Mouse (Mus musculus) hindbrain, postnatal 0 days (tissue): ENCODE measurements around the gene Galnt4. TPM values are rescaled to one million over a fixed set of nuclear protein-coding genes. Genes with fewer than 3 reads are reported as not detected.

Source experiments
- ATAC-seq: fragments of 200-750 bp; cut with Nextera tagmentation; 2 replicates; pipeline ENCODE4 v1.8.0; 2017; ENCODE audit warnings: mild to moderate bottlenecking, moderate TSS enrichment, moderate library complexity
- DNase-seq: peaks from one replicate; pipeline ENCODE4 v3.0.0-alpha.2; 2015; ENCODE audit warnings: low spot score
- H3K27ac ChIP-seq: fragments of 300-500 bp; sonication (generic); 2 replicates; pipeline ENCODE4 v1.5.1; 2014; ENCODE audit warnings: mild to moderate bottlenecking
- H3K27me3 ChIP-seq: fragments of 300-500 bp; sonication (generic); 2 replicates; pipeline ENCODE4 v1.6.1; 2014; ENCODE audit warnings: low read length, mixed read lengths; ENCODE audit not compliant: insufficient read depth
- H3K36me3 ChIP-seq: fragments of 300-500 bp; sonication (generic); 2 replicates; pipeline ENCODE4 v1.6.1; 2014; ENCODE audit warnings: low read length, mixed read lengths; ENCODE audit not compliant: insufficient read depth
- H3K4me1 ChIP-seq: fragments of 300-500 bp; sonication (generic); 2 replicates; pipeline ENCODE4 v1.6.1; 2014; ENCODE audit warnings: antibody characterized with exemption, low read length, mixed read lengths; ENCODE audit not compliant: insufficient read depth
- H3K4me2 ChIP-seq: fragments of 300-500 bp; sonication (generic); 2 replicates; pipeline ENCODE4 v1.6.1; 2014; ENCODE audit warnings: low read depth, mild to moderate bottlenecking, low read length, moderate library complexity, mixed read lengths
- H3K4me3 ChIP-seq: fragments of 300-500 bp; sonication (generic); 2 replicates; pipeline ENCODE4 v1.5.1; 2014; ENCODE audit warnings: low read length
- H3K9ac ChIP-seq: fragments of 300-500 bp; sonication (generic); replicated peaks from 2 replicates; pipeline ENCODE4 v1.6.1; 2014; ENCODE audit warnings: mild to moderate bottlenecking, low read length, moderate library complexity, mixed read lengths
- H3K9me3 ChIP-seq: fragments of 300-500 bp; sonication (generic); 2 replicates; pipeline ENCODE4 v1.6.1; 2016; ENCODE audit warnings: low read length, mixed read lengths
- CTCF ChIP-seq: IDR thresholded peaks from 2 replicates; pipeline ENCODE4 v1.5.1; 2016; ENCODE audit warnings: antibody characterized with exemption, control low read depth, low read depth
- WGBS: fragments of 180-500 bp; shearing (Covaris S2); extraction: QIAGEN DNeasy Blood & Tissue Kit; methylation state at CpG from one replicate; pipeline ENCODE4 v1.1.7; 2014; 5-methylcytosine and 5-hydroxymethylcytosine counted together
- polyA plus RNA-seq: library from polyadenylated mRNA; unstranded; fragments of >200 nt; fragmentation: Nextera tagmentation; extraction: Ambion mirVana; gene quantifications from 2 replicates; pipeline ENCODE4 v1.2.1, GENCODE M21; 2015
- total RNA-seq: library from RNA; depleted of rRNA; stranded (reverse); fragments of >200 nt; gene quantifications from 2 replicates; pipeline ENCODE4 v1.2.3, GENCODE M21; 2014

The Galnt4 gene
- total and polyA plus RNA-seq, 2 experiments from 2014 or later: 3.3 to 5.1 TPM

- no peaks in the 10 kb centered on the region for H3K9me3 ChIP-seq
- no peak overlapping the region for H3K27ac ChIP-seq
- H3K4me2 ChIP-seq: no peak overlapping the region
- H3K27me3 ChIP-seq: no peaks in the 10 kb centered on the region
- WGBS: 91% methylated on average over 8 of the region's 8 CpGs
- no peak for DNase-seq
- H3K9ac ChIP-seq: no peak overlapping the region
- no peak for TF ChIP-seq CTCF
- H3K4me1 ChIP-seq: no peaks in the 10 kb centered on the region
- no peak overlapping the region for H3K4me3 ChIP-seq
- no peak for ATAC-seq
- no peaks in the 10 kb centered on the region for H3K36me3 ChIP-seq
Observed at GRCm38 (mm10) chr10:99114295-99114694, 6.3 kb downstream of the Galnt4 start.

- Histone ChIP-seq H3K27me3 (no peaks in the 10 kb centered on the region), H3K4me2 (no peak overlapping the region), H3K4me3 (no peak overlapping the region), H3K27ac (no peak overlapping the region), H3K36me3 (no peaks in the 10 kb centered on the region), H3K9ac (no peak overlapping the region), H3K4me1 (no peaks in the 10 kb centered on the region), H3K9me3 (no peaks in the 10 kb centered on the region)
- TF ChIP-seq CTCF: no peak
- no peak for DNase-seq
- ATAC-seq: no peak
- 63% methylated on average over 18 of the region's 18 CpGs for WGBS
Observed at GRCm38 (mm10) chr10:99115471-99116236, 7.7 kb downstream of the Galnt4 start.

- Histone ChIP-seq H3K27me3 (no peaks in the 10 kb centered on the region), H3K4me1 (no peaks in the 10 kb centered on the region), H3K4me2 (no peak overlapping the region), H3K27ac (no peak overlapping the region), H3K4me3 (no peak overlapping the region), H3K36me3 (no peaks in the 10 kb centered on the region), H3K9me3 (no peaks in the 10 kb centered on the region), H3K9ac (no peak overlapping the region)
- DNase-seq: no peak
- WGBS: 75% methylated on average over 8 of the region's 8 CpGs
- TF ChIP-seq CTCF: no peak
- ATAC-seq: no peak
Observed at GRCm38 (mm10) chr10:99116237-99116632, 8.3 kb downstream of the Galnt4 start.

- Histone ChIP-seq H3K9me3 (no peaks in the 10 kb centered on the region), H3K36me3 (no peaks in the 10 kb centered on the region), H3K27me3 (no peaks in the 10 kb centered on the region), H3K27ac (no peak overlapping the region), H3K4me2 (no peak overlapping the region), H3K4me1 (no peaks in the 10 kb centered on the region), H3K9ac (no peak overlapping the region), H3K4me3 (no peak overlapping the region)
- TF ChIP-seq CTCF: no peak
- no peak for ATAC-seq
- 90% methylated on average over 16 of the region's 16 CpGs for WGBS
- DNase-seq: no peak
Observed at GRCm38 (mm10) chr10:99116650-99117615, 9.0 kb downstream of the Galnt4 start.

- H3K4me1 ChIP-seq: no peaks in the 10 kb centered on the region
- H3K27me3 ChIP-seq: no peaks in the 10 kb centered on the region
- H3K4me2 ChIP-seq: no peak overlapping the region
- H3K36me3 ChIP-seq: no peaks in the 10 kb centered on the region
- no peaks in the 10 kb centered on the region for H3K9me3 ChIP-seq
- TF ChIP-seq CTCF: no peak
- WGBS: 87% methylated on average over 10 of the region's 10 CpGs
- ATAC-seq (no peak), DNase-seq (no peak)
- H3K9ac ChIP-seq: no peak overlapping the region
- no peak overlapping the region for H3K27ac ChIP-seq
- no peak overlapping the region for H3K4me3 ChIP-seq
Observed at GRCm38 (mm10) chr10:99117876-99118275, 9.9 kb downstream of the Galnt4 start.

GRCm38 (mm10) chr10:99118697-99119096 lies 10.7 kb downstream of the Galnt4 start:
- H3K4me2 ChIP-seq: no peak overlapping the region
- DNase-seq (no peak), ATAC-seq (no peak)
- no peaks in the 10 kb centered on the region for H3K27me3 ChIP-seq
- no peak overlapping the region for H3K9ac ChIP-seq
- 88% methylated on average over 6 of the region's 6 CpGs for WGBS
- no peak for TF ChIP-seq CTCF
- H3K27ac ChIP-seq: no peak overlapping the region
- no peak overlapping the region for H3K4me3 ChIP-seq
- no peaks in the 10 kb centered on the region for H3K36me3 ChIP-seq
- H3K9me3 ChIP-seq: no peaks in the 10 kb centered on the region
- no peaks in the 10 kb centered on the region for H3K4me1 ChIP-seq

- Histone ChIP-seq H3K4me1 (no peaks in the 10 kb centered on the region), H3K27ac (no peak overlapping the region), H3K9ac (no peak overlapping the region), H3K4me2 (no peak overlapping the region), H3K4me3 (no peak overlapping the region), H3K9me3 (no peaks in the 10 kb centered on the region), H3K36me3 (no peaks in the 10 kb centered on the region), H3K27me3 (no peaks in the 10 kb centered on the region)
- WGBS: 92% methylated on average over 4 of the region's 4 CpGs
- TF ChIP-seq CTCF: no peak
- DNase-seq: no peak
- ATAC-seq: no peak
Observed at GRCm38 (mm10) chr10:99119471-99119870, 11.5 kb downstream of the Galnt4 start.
